ENCODE assay signal across 23 mouse cellular contexts in the genomic region with DNA sequence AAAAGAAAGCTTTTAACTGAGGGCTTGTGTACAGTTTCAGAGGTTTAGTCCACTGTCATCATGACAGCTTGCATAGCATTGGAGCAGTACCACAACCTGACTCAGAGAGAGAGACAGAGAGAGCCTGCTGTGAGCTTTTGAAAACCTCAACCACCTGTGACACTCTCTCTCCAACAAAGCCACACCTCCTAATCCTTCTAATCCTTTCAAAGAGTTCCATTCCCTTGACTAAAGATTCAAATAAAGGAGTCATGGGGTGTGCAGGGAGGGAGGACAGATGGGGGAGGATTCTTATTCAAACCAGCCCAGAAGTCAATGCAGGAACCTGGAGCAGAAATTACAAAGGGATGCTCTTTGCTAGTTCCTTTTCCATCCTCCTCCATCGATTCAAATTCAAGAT. TPM values are rescaled to one million over a fixed set of nuclear protein-coding genes. Genes with fewer than 3 reads are reported as not detected.
DNase-seq lines count a peak whose midpoint lies in the region; ATAC-seq lines count a peak whose summit lies in the region.
"Had no signal": no experiment of that assay in that cellular context is flagged by ENCODE, and none has a peak within 500 bp of the region (broad histone marks: within the 10 kb centered on the region; RNA-seq: fewer than 3 reads in every experiment).

No protein-coding gene starts in this region.

- no peak overlapping the region for H3K4me2 ChIP-seq in neural tube, embryonic 15.5 days
- no peak overlapping the region for H3K4me2 ChIP-seq in hindbrain, embryonic 13.5 days

- H3K36me3 ChIP-seq in neural tube, embryonic 15.5 days = peaks cover 7% of the 10 kb centered on the region
- H3K36me3 ChIP-seq in hindbrain, embryonic 13.5 days = peaks cover 8% of the 10 kb centered on the region

- WGBS in neural tube, embryonic 15.5 days = 77% methylated on average over 1 of the region's 1 CpGs
- WGBS in hindbrain, embryonic 13.5 days = 68% methylated on average over 1 of the region's 1 CpGs

- peaks cover 15% of the 10 kb centered on the region for H3K4me1 ChIP-seq in neural tube, embryonic 15.5 days
- peaks cover 14% of the 10 kb centered on the region for H3K4me1 ChIP-seq in hindbrain, embryonic 13.5 days (replicated peaks)

- H3K9me3 ChIP-seq in neural tube, embryonic 15.5 days (replicated peaks) = no peaks in the 10 kb centered on the region
- H3K9me3 ChIP-seq in hindbrain, embryonic 13.5 days = 0 out of 2 replicates have a peak, but pooled peaks cover 3% of the 10 kb centered on the region

- no peak overlapping the region for H3K4me3 ChIP-seq in neural tube, embryonic 15.5 days (replicated peaks)
- H3K4me3 ChIP-seq in hindbrain, embryonic 13.5 days = no peak overlapping the region

- H3K27ac ChIP-seq in neural tube, embryonic 15.5 days (replicated peaks) = no peak overlapping the region
- no peak overlapping the region for H3K27ac ChIP-seq in hindbrain, embryonic 13.5 days

- peak; percentile 53 for DNase-seq in ES-CJ7 (ENCODE audit: low read depth, low spot score)
- DNase-seq in R1 (ENCODE audit: low read depth, low spot score) = peak; percentile 90
- DNase-seq in ZHBTc4 (ENCODE audit: low read depth, low spot score) = peak; percentile 51
- no peak for DNase-seq in lung, postnatal 10 days
- DNase-seq: adrenal gland, adult 2 months; adrenal gland, adult 8-10 months; adrenal gland, postnatal 10 days; adrenal gland, postnatal 14 days; adrenal gland, postnatal 25 days; adrenal gland, postnatal 36 days; B cell, adult 2 months; cerebellum, adult 11 months; cerebellum, adult 11-12 months; cerebellum, adult 18-20 months; cerebellum, adult 2 months; cerebellum, adult 8-10 months; cerebellum, adult 9-10 months had no signal

- no peak for ATAC-seq in neural tube, embryonic 15.5 days (ENCODE audit: low FRiP score)
- ATAC-seq in hindbrain, embryonic 13.5 days (ENCODE audit: low FRiP score) = no peak
- ATAC-seq: activated CD4-positive, CD25-positive, alpha-beta regulatory T cell, adult 4 months; CD4-positive, CD25-positive, alpha-beta regulatory T cell, adult 4 months; Patski had no signal

- 0 out of 2 replicates have a peak, but pooled peaks cover 2% of the 10 kb centered on the region for H3K27me3 ChIP-seq in neural tube, embryonic 15.5 days (replicated peaks)
- no peaks in the 10 kb centered on the region for H3K27me3 ChIP-seq in hindbrain, embryonic 13.5 days

- no peak overlapping the region for H3K9ac ChIP-seq in neural tube, embryonic 15.5 days (replicated peaks)
- H3K9ac ChIP-seq in hindbrain, embryonic 13.5 days = no peak overlapping the region

RNA-seq across cellular contexts. Expression of a gene that starts 2.5 kb away (rescaled TPM):
- polyA plus RNA-seq in neural tube, embryonic 15.5 days (2015; fragmentation: Nextera tagmentation; extraction: Ambion mirVana) = 76.5 and 80.8 TPM in 2 replicates
- 74.0 and 83.8 TPM in 2 replicates for polyA plus RNA-seq in hindbrain, embryonic 13.5 days (2015; fragmentation: Nextera tagmentation; extraction: Ambion mirVana)

RNA-seq across cellular contexts. Expression of a gene that starts 6.5 kb away (rescaled TPM):
- not detected in 2 replicates for polyA plus RNA-seq in neural tube, embryonic 15.5 days (2015; fragmentation: Nextera tagmentation; extraction: Ambion mirVana)
- polyA plus RNA-seq in hindbrain, embryonic 13.5 days (2015; fragmentation: Nextera tagmentation; extraction: Ambion mirVana) = 0.25 TPM in 1 of 2 replicates, not detected in the other
- polyA plus RNA-seq: adrenal gland, adult 2 months; cerebellum, adult 2 months; G1E; Patski had no signal

RNA-seq across cellular contexts. Expression of a gene that starts 34.8 kb away (rescaled TPM):
- 32.4 and 38.1 TPM in 2 replicates for polyA plus RNA-seq in neural tube, embryonic 15.5 days (2015; fragmentation: Nextera tagmentation; extraction: Ambion mirVana)
- polyA plus RNA-seq in hindbrain, embryonic 13.5 days (2015; fragmentation: Nextera tagmentation; extraction: Ambion mirVana) = 35.6 and 42.4 TPM in 2 replicates

RNA-seq across cellular contexts. Expression of a gene that starts 35.6 kb away (rescaled TPM):
- 25.5 and 26.0 TPM in 2 replicates for polyA plus RNA-seq in neural tube, embryonic 15.5 days (2015; fragmentation: Nextera tagmentation; extraction: Ambion mirVana)
- 26.3 and 28.8 TPM in 2 replicates for polyA plus RNA-seq in hindbrain, embryonic 13.5 days (2015; fragmentation: Nextera tagmentation; extraction: Ambion mirVana)

RNA-seq across cellular contexts. Expression of a gene that starts 39.8 kb away (rescaled TPM):
- polyA plus RNA-seq in neural tube, embryonic 15.5 days (2015; fragmentation: Nextera tagmentation; extraction: Ambion mirVana) = 97.9 and 110 TPM in 2 replicates
- polyA plus RNA-seq in hindbrain, embryonic 13.5 days (2015; fragmentation: Nextera tagmentation; extraction: Ambion mirVana) = 111 and 126 TPM in 2 replicates
